Mouse (Mus musculus) ovary, adult 18-20 months (tissue): Measurements from ENCODE around the gene Map3k15.
A peak's percentile ranks its signal among the peaks of the same experiment; 100 is the strongest.

ENCODE experiments used
- DNase-seq: peaks from one replicate; pipeline ENCODE4 v3.0.0; 2022; ENCODE audit warnings: low spot score, mixed read lengths

The Map3k15 gene

DNA sequence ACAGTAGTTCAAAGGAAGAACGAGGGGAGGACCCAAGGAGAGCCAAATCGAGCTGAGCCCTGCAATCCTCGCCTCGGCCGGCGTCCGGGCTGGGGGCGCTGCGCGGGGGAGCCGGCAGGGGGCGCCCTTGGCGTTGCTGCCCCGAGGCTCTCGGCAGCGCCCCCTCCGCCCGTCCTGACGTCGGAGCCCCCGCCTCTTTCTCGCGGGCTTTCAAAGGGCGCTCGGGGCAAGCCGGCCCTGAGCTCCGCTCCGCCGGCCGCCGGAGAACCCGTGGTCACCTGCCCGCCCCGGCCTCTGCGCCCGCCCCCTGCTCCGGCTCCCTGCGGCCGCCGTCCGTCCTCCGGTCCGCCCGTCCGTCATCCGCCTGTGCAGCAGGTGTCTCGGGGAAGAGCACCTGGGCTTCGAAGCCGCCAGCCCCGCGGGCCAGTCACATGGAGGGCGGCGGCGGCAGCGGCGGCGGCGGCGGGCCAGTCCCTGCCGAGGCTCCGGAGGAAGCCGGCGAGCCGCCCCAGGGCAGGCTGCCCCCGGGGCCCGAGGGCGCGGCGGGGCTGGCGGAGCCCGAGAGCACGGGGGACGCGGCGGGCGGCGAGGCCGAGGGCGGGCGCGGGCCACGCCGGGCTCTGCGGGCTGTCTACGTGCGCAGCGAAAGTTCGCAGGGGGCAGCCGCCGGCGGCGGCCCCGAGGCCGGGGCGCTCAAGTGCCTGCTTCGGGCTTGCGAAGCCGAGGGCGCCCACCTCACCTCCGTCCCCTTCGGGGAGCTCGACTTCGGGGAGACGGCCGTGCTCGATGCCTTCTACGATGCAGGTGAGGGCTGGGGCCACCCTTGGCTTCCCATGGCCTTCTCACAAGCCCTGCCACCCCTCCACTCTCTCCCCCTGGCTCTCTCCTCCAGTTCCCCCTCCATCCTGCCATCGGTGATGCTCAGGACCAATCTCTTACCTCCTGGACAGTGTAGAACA lies at the start of gene Map3k15:
Gene Map3k15, plus strand, starts transcription at position 432 of the 959 bp plus-strand sequence.
- peak; percentile 11 for DNase-seq

DNA sequence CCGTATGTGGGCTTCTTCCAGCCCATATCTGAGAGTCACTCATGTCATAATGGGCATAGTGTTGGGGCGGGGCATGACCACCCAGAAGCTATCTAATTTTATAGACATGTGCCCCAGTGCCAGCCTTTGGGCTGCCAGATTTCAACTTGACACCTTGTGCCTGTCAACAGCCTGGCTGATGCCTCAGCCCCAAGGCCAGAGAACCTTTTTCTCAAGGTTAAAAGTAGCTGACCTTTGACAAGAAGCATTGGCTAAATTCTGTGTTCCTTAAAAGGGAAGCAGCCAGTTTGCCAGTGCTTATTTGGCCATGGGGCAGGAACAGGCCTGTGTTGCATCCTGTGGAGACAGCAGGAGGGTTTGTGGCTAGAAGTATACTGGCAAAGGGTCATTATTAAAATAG lies 45.7 kb upstream of the Map3k15 start:
- DNase-seq = no peak

GRCm38 (mm10) chrX:159943586-159943985 lies 44.6 kb upstream of the Map3k15 start:
- no peak for DNase-seq

- DNase-seq = no peak
Measured at GRCm38 (mm10) chrX:159953546-159954429, 34.4 kb upstream of the Map3k15 start.

GRCm38 (mm10) chrX:159954430-159954779 lies 33.8 kb upstream of the Map3k15 start:
- no peak for DNase-seq

GRCm38 (mm10) chrX:159955433-159955832 lies 32.8 kb upstream of the Map3k15 start:
- DNase-seq = no peak

- DNase-seq = no peak
Measured at GRCm38 (mm10) chrX:159961385-159961784, 26.8 kb upstream of the Map3k15 start.

- DNase-seq = no peak
Measured at GRCm38 (mm10) chrX:159963273-159963672, 25.0 kb upstream of the Map3k15 start.

DNA sequence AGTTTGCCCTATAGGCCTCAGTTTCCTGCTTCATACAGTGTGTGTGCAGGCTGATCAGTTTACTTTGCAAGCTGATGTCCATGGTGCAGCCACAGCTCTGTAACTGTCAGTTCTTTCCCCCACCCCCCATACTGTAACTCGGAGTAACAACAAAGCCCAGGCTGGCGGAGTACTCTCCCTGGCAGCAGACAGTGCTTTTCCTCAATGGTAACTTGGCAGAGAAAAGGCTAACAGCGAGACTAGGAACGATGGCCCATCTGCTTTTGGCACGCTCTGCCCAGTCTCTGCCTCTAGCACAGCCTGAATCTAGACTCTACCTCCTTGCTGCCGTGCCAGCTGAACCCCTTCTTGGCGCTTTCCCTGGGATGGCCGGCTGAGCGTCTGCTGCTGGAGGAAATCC lies 24.3 kb upstream of the Map3k15 start:
- DNase-seq = no peak

DNA sequence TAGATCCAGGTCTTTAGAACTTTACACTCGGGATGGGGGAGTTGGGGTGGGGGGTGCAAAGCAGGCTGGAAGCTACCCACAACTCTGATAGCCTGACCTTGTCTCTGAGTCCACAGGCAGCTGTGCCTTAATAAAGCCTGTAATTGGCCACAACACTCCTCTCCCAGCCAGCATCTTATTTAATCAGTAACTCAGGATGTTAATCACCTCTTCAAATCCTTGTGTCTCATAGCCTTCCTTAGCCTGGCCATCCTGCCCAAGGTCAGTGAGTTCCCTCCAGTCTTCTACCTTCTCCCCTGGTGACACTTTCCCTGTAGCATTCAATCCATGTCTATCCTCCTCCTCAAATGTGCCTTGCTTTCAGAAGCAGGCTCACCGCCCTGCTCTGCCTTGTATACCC lies 19.2 kb upstream of the Map3k15 start:
- DNase-seq = no peak

GRCm38 (mm10) chrX:159971091-159971779 lies 17.0 kb upstream of the Map3k15 start:
- DNase-seq = no peak

GRCm38 (mm10) chrX:159973730-159974129 lies 14.5 kb upstream of the Map3k15 start:
- no peak for DNase-seq

GRCm38 (mm10) chrX:159976243-159976642 lies 12.0 kb upstream of the Map3k15 start:
- DNase-seq = no peak

DNA sequence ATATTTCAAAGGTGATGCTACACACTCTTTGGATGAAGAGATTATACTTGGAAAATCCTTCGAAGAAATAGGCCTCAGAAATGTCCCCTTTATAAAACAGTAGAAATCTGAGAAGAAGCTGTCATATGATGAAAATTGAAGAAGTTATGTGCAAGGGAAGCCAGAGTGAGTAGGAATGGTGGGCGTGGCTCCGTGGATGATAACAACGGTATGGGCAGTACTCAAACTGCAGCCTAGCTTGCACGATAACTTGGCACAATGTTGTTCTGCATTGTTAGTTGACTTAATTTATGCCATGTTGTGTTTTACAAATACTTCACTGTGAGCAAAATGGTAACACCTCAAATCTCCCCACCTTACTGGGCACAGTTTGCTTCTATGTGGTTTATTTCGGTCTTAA lies 7.6 kb downstream of the Map3k15 start:
- DNase-seq = no peak

GRCm38 (mm10) chrX:160053306-160053705 lies 65.1 kb downstream of the Map3k15 start:
- DNase-seq = no peak

DNA sequence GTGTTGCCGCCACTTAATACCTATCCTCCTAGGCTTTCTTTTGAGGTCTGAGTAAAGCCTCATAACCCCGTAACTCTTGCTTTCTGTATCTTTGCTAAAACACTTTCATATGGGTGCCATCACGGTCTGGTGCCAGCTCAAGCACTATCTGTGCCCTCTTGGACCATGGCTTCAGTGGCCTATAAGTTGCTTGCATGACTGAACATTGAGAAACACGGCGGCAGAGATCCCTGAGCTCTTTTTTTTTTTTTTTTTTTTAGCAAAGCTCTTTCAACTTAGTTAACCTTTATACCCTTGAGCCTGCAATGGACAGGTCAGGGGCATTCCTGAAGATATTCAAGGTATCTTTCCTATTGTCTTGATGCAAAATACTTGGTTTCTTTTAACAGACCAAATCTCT lies 66.4 kb downstream of the Map3k15 start:
- no peak for DNase-seq

DNA sequence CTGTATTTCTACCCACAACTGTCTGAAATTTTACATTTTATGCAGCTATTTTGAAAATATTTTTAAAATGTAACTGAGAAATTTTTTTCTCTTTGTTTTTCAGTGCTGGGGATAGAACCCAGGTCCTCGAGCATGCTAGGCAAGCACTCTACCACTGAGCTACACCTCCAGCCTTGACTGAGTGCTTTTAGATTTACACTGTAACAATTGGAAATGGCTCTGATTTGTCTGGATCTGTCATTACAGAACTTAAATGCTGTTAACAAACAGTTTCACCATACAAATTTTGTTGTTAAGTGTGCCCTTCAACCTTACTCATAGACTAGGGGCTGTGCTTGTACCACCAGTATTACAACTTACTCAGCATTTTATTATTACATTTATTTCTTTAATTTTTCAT lies 103.7 kb downstream of the Map3k15 start:
- no peak for DNase-seq

- DNase-seq = no peak
Measured at GRCm38 (mm10) chrX:160107817-160108216, 119.6 kb downstream of the Map3k15 start.

DNA sequence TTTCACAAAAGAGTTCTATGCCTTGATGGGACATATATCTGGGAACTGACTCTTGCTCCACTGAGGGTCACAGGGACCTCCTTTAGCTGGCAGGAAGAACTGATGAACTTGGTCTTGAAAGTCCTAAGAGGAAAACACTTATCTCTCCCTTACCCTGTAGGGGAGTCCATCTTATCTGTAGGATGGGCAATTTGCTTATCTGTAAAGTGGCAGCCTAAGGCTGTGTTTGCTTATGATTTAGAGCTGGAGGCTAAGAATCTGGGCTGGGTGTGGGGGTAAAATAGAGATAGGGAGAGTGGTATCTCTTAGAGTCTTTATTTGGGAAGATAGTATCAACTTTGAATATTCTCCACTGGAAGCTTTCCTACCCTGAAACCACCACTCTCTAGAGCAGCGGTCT lies 125.5 kb downstream of the Map3k15 start:
- no peak for DNase-seq

DNA sequence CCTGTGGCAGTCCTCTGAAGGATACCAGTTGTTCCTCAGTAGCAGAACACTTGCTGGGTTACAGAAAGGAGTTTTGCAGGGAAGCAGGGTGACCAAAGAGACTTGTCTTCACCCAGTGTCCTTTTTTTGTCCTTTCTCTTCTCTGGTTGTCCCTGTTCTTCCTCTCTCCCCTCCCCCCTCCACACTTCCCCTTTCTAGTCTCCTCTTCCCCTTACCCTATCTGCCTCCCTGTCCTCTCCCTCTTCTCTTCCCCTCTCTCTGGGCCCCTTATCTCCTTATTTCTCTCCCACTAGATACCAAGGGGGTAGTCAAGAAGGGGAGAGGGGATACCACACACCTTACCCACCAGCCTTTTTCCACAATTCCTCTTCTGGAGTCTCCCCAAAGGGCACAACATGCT lies 127.8 kb downstream of the Map3k15 start:
- DNase-seq = no peak

DNA sequence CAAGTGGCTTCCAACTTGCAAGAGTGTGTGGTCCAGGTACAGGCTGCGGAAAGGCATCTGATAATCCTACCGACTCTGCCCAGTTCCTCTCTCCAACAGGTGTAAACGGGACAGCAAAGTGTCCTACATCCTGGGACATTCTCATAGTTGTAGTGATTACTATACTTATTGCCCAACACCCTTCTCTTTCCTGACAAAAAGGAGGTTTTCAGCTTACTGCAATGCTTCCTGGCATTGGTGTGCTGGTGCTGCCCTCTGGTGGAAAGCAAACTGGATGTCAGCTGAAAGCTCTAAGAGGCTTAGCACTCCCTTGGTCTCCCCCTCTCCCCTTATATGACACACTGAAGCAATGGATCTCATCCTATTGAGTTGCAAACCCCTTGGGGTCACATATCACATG lies 128.4 kb downstream of the Map3k15 start:
- no peak for DNase-seq

DNA sequence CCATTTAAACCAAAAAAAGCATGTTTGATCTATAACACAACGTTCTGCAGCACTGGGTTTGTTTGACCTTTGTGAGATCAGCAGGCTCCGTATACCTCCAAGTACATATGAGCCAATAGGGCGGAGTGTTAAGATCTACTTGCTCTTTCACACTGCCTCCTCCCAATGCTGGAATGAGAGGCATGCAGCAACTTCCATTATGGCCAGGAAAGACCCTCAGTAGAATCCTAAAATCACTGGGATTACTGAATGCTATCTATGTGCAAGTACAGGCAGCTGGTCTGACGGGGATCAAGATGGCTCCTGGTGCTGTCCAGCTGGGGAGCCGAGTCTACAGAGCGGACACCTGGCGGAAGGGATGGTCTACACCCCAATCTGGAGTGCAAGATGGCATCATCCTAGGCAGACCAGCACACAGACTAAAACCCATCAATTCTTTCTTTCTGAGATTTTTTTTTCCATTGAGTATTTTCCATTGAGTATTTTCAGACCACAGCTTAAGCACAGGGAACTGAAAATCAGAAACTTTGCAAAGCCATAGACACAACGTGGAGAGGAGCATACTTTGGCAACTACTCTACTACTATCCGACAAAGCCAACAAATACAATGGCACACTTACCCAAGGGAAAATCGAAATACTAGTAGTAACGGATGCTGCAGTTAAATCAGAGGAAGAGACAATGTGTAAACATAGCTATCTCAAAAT lies 146.1 kb downstream of the Map3k15 start:
- no peak for DNase-seq
